Mouse (Mus musculus) layer of hippocampus, postnatal 14 days (tissue): ENCODE measurements around the gene Cd109. TPM values are rescaled to one million over a fixed set of nuclear protein-coding genes. Genes with fewer than 3 reads are reported as not detected.

Experiments
- DNase-seq, 2 experiments: peaks; one replicate each; pipeline ENCODE4 v3.0.0; 2021 to 2022; ENCODE audit warnings: low spot score in 2 of 2, mixed read lengths in 1 of 2
- total RNA-seq, 2 experiments: library from RNA; stranded (reverse); gene quantifications; 2 replicates each; pipeline ENCODE4 v1.2.3; 2021

Gene Cd109
- total RNA-seq, 2 experiments from 2014 or later: 6.3 to 7.4 TPM

GRCm38 (mm10) chr9:78633976-78634375 lies 18.6 kb downstream of the Cd109 start:
- DNase-seq: no peak

- DNase-seq: no peak
These were observed 26.0 kb downstream of the Cd109 start for GRCm38 (mm10) chr9:78641386-78641785.

- DNase-seq: peak; percentile 29 to 56
These were observed 30.8 kb downstream of the Cd109 start for GRCm38 (mm10) chr9:78646008-78646777.

GRCm38 (mm10) chr9:78648641-78649040 lies 33.3 kb downstream of the Cd109 start:
- DNase-seq: no peak

GRCm38 (mm10) chr9:78649398-78649797 lies 34.1 kb downstream of the Cd109 start:
- DNase-seq: no peak

- DNase-seq: no peak
These were observed 42.2 kb downstream of the Cd109 start for GRCm38 (mm10) chr9:78657564-78657963.

GRCm38 (mm10) chr9:78671446-78671985 lies 56.2 kb downstream of the Cd109 start:
- DNase-seq: no peak

- DNase-seq: peak; percentile 51 to 58
These were observed 85.3 kb downstream of the Cd109 start for GRCm38 (mm10) chr9:78700691-78701090.

GRCm38 (mm10) chr9:78702509-78703239 lies 87.3 kb downstream of the Cd109 start:
- no peak for DNase-seq

- no peak for DNase-seq
These were observed 105.8 kb downstream of the Cd109 start for GRCm38 (mm10) chr9:78720888-78721798.

DNA sequence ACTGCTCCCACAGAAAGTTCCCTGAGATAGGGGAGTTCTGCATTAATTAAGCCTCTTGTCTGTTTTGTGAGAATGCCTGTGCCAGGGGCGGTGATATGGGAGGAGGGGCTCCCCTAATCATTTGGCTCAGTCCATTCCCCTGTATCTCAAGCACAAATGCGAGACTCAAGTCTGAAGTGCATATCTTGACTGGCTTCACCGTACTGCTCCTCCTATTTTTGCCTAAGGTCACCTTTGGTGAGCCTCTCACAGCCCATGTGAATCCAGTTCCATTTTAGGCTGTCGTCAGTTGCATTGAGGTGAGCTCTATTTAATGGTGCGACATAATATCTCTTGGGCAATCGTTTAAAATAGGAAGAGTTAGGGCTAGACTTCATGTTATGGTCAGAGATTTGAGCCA lies 116.6 kb downstream of the Cd109 start:
- DNase-seq: no peak

DNA sequence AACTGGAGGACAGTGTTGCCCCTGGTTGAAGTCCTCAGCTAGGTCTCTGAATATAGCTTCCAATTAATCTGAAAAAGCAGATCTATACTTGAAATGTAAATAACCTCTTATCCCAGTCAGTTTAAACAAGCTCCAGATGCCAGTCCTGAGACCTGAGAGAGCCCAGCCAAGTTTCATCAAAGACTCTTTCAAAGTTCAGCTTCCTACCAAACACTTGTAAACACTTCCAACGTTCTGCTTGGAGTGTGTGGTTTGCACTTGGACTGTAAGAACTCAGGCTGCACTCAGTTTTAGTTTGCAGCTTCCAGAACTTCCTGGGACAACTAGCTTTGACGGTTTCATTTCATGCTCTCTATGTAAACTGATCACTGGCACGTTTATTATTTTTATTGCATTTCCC lies 120.2 kb downstream of the Cd109 start:
- no peak for DNase-seq

GRCm38 (mm10) chr9:78742012-78742411 lies 126.7 kb downstream of the Cd109 start:
- no peak for DNase-seq

GRCm38 (mm10) chr9:78750246-78750645 lies 134.9 kb downstream of the Cd109 start:
- no peak for DNase-seq

Other genes with a start within 250 kb of the Cd109 start
- gene Dppa5a, start 247.4 kb upstream of the Cd109 start, total RNA-seq: not detected
- under 1 TPM; 0.21 to 0.29 TPM for gene Ooep, start 236.8 kb upstream of the Cd109 start, total RNA-seq
- gene Ddx43, start 219.8 kb upstream of the Cd109 start, total RNA-seq: under 1 TPM in 1 of 2 experiments, not detected in 1; 0.14 TPM
- gene Cgas, start 172.3 kb upstream of the Cd109 start, total RNA-seq: 1 to 10 TPM in 1 of 2 experiments, under 1 TPM in 1; 0.81 to 1.1 TPM
- gene Mto1, start 167.3 kb upstream of the Cd109 start, total RNA-seq: 10 to 100 TPM; 22.8 to 23.9 TPM
- 1 to 10 TPM; 1.0 to 1.2 TPM for gene Gm17324, start 166.8 kb upstream of the Cd109 start, total RNA-seq
- gene Eef1a1, start 126.4 kb upstream of the Cd109 start, total RNA-seq: 1,000 to 10,000 TPM; 3,391 to 3,794 TPM
- gene Slc17a5, start 27.5 kb upstream of the Cd109 start, total RNA-seq: 10 to 100 TPM; 19.3 to 20.0 TPM